Mouse (Mus musculus): ENCODE measurements around the gene H2afy2.

H2afy2 gene

DNA sequence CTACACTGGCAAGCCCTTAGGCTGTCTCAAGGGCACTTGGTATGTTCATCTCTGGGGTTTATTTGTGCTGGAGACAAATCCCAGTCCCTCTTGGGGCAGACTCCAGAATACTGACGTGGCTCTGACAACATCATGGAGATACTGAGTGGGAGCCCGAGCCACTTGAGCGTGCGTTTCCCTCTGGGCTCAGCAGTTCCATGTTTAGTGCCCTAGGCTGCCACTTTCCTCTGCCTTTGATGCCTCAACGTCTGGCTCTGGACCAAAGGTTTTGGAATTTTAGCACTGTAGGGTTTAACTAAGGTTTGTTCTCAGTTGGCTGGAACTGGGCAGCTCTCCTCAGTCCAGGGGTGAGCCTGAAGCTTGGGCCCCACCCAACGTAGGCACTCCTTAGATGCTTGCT lies 60.7 kb downstream of the H2afy2 start:
- in situ Hi-C loops (cut with MboI, MseI) = no loop called here

DNA sequence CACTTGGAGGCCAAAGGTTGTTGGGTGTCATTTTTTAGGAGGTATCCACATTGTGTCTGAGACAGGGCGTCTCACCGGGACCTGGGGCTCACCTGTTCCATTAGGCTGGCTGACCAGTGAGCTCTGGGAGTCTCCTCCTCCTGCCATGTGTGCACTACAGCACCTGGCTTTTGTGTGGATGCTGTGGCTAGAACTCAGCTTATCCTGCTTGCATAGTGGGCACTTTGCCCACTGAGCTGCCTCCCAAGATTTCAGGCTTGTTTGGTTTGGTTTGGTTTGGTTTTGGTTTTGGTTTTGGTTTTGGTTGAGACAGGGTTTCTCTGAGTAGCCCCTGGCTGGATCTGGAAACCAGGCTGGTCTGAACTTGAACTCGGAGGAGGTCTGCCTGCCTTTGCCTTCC lies 61.7 kb downstream of the H2afy2 start:
- in situ Hi-C loops (cut with MboI, MseI) = no loop called here

DNA sequence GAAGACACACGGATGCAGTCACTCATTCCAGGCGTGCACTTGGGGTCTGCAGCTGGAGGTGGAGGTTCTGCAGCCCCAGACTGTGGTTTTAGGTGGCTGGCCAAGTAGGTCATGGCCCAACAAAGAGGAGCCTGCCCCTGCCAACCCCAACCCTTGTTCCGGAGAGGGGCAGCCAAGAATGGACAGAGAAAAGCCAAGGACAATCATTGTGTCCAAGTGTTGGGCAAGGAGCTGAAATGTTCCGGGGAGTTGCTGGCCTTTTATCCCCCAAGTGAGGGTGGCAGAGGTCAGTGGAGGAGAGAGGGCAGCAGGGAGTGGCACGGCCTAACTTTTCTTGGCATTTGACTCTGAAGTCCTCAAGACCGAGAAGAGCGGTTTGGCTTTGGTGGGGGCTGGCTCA lies 63.6 kb downstream of the H2afy2 start:
- in situ Hi-C loops (cut with MboI, MseI) = no loop called here

DNA sequence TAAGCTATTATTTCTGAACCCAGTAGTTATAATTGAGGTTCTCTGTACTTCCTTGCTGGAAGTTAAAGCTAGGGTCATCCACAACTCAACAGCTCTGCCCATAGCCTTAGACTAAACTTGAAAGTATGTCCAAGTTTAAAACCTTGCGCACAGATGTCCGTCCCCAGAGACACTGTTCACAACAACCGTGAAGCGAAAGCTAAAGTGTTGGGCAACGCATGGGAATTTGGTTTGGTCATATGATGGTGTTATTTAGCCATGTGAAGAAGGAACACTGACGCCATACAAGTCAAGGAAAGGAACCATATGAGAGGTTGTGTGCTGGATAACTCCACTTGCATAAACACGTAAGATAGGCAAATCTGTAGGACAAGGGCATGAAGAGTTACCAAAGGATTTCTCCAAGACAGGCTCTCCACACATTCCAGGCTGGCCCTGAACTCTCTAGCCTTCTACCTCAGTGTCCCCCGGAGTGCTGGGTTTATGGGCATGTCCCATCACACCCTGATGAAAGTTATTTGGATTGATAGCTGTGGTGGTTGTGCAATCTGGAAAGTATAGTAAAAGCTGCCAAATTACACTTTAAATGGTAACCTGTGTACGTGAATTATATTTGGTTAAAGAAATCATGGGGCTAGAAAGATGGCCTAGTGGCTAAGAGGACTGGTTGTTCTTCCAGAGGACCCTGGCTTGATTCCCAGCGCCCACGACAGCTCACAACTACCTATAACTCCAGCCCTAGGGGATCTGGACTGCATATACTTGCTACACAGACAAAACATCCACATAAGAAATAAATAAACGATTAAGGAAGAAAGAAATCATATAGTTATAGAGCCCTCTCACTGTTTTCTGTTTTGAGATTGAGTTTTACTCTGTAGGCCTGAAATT lies 66.3 kb downstream of the H2afy2 start:
- in situ Hi-C loops (cut with MboI, MseI) = no loop called here

DNA sequence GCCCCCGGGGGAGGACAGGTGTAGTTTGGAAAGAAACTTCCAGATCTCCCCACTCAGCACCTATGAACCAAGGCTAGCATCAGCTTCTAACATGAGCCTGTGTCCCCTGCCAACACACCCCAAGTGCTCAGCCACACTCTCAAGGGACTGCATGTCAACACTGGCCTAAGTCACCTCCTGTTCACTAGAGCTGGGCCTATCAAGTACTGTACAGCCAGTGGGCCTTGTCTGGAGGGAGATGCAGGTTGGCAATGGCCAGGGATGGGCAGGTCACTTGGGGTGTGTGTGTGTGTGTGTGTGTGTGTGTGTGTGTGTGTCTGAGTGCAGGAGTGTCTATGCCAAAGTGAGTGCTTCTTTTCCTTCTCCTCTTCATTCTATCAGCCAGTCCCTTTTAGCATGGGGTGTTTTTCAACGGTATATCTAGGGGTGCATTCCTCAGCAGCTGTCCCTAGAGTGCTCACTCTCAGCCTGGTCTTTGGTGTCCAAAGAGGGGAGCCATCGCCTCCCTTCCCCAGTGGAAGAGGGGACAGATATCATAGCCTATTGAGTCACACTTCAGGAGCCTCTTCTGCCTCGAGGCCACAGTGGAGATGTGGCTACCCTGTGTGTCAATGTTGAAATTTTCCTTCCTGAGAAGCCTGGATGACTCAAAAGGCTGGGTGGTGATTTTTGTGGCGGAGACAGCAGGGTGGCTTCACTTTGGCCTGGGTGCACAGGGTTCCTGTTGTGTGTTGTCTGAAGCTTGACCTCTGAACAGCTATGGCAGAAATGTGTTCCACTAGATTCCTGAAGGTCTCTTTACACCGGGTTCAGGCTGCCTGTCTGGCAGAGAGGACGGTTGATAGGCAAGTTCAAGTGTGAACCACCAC lies 67.7 kb downstream of the H2afy2 start:
- in situ Hi-C loops (cut with MboI, MseI) = no loop called here

DNA sequence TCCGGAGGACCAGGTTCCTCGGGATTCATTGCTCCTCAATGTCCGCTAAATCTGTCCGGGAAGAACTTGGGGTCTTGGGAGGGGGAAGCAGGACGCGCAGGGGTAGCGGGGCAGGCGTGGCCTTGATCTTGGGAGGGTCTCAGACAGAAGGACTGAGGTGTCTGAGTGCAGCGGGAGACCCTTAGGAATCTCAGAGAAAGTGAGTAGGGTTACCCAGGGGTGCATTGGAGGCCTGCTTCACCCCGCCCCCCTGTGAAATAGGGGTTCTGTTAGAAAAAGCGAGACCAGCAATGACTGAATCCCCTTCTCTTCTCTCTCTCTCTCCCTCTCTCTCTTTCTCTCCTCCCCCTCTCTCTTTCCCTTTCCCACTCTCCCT lies 68.5 kb downstream of the H2afy2 start:
- in situ Hi-C loops (cut with MboI, MseI) = no loop called here

DNA sequence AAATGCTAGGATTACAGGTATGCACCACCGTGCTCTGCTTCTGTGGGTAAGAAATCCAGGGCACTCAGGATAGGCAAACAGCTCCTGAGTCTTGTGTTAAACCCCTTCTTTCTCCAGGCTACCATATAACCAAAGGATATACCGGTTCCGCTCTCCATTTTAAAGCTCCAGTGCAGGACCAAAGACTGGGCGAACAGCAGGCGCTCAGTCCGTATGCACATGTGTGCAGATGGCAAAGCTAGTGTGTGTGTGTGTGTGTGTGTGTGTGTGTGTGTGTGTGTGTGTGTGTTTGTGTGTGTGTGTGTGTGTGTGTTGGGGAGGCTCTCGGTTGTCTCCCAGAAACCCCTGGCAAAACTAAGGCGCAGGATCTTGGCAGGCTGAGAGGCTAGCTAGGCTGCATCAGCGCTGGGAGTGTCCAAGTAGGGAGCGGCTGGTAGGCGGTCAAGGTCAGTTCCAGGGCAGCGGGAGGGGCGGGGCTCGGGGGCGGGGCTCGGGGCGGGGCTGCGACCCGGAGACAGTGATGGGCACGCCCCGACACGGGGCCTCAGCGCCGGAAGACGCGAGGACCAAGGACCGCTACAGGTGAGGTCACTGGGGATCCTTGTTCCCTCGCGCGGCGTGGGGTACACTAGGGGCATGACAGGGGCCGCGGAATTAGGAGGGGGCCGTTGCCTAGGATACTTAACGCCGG lies 69.0 kb downstream of the H2afy2 start, which contains the start of gene Aifm2:
Aifm2 (plus strand) TSS at position 493 of the 691 bp plus-strand sequence.
- in situ Hi-C loops (cut with MboI, MseI) = no loop called here

DNA sequence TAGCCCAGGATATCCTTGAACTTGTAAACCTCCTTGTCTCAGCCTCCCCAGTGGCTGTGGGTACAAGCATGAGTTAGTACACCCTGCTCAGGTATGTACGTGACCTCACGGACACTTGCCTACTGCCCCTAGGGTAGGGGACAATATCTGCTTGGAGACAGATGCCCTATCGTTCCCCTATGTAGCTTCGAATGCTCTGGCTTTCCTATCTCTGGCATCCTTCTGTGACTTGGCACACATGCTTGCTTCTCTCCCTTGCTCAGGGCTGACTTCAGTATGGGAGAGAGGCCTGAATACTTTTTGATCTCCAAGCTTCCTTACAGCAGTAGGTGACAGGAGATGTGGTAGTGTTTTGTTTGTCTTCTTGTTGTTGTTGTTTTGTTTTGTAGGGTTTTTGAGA lies 69.8 kb downstream of the H2afy2 start:
- in situ Hi-C loops (cut with MboI, MseI) = no loop called here

DNA sequence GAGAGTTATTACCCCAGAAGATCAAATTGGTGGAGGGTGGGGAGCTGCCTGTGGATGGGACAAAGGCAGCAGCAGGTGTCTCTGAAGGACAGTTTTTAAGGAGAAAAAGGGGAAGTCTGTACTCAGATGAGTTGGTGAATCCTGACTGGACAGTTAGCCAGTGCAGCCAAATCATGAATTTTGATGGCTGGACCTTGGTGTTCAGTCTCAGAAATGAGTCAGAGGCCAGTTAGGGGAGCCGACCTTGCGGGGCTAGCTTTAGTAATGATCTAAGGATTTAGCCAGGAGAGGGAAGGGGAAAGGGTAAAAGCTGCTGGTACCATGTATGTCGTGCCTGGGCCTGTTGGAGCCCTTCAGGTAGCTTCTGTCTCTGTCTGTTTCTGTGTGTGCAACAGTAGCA lies 70.3 kb downstream of the H2afy2 start:
- in situ Hi-C loops (cut with MboI, MseI) = no loop called here

DNA sequence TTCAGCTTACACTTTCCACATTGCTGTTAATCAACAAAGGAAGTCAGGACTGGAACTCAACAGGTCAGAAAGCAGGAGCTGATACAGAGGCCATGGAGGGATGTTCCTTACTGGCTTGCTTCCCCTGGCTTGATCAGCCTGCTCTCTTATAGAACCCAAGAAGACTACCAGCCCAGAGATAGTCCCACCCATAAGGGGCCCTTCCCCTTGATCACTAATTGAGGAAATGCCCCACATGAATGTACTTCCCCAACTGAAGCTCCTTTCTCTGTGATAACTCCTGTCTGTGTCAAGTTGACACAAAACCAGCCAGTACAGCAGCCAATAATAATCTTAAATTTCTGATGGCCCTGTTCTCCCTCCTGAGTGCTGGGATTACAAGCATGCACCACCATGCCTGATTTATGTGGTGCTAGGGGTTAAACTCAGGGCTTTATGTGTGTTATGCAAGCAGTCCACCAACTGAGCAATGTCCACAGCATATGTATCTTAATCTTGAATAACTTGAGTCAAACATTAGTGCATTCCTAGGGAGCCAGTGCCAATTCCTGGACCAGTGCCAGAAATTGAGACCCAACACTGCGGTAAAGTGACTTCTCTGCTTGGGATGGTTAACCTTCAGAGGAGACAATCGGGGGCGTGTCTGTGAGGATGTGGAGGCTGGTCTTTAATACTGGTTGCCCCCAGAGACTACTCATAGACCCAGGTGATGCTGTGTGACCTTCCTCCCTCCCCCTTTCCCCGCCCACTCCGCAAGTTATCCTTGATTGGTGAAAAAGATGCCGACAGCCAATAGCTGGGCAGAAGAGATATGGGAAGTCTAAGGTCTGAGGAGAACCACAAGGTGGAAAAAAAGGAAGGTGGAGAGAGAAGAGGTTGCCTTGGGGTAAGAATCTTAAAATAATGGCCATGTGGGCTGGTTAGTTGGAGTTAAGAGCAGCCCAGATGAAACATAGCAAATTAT lies 77.3 kb downstream of the H2afy2 start:
- in situ Hi-C loops (cut with MboI, MseI) = no loop called here

DNA sequence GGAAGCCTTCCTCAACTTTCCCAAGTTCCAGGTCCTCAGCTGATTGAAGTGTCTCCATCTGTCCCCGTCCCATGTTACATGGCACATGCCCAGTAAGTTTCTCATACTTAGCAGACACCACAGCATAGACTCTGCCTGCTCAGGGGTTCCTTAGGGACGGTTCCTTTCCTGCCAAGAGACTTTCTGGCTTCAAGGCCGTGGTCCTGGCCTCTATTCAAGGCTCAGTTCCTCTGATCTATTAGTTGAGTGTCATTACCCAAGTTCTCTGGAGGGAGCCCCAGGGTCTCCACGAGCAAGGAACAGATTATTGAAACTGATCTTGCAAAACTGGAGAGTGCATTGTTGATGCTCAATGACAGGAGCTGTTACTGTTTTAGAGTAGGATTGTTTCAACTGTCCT lies 79.3 kb downstream of the H2afy2 start:
- in situ Hi-C loops (cut with MboI, MseI) = no loop called here

DNA sequence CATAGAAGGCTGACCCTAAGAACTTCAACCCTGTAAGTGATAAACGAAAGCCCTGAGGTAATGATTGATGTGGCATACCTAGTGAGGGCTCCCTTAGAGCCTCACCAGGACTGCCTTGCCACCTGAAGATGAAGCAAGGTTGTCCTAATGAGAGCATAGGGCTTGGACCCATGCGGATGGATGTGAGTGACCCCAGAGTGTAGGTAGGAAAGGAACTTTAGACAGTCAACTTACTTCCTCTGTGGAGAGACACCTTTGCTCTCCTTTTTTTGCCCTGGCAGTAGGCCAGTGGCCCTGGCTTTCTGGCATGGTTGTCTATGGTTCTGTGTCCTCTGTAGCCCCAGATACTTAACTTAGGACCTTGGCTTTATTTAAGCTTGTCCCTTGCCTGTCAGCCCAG lies 86.9 kb downstream of the H2afy2 start:
- in situ Hi-C loops (cut with MboI, MseI) = no loop called here

DNA sequence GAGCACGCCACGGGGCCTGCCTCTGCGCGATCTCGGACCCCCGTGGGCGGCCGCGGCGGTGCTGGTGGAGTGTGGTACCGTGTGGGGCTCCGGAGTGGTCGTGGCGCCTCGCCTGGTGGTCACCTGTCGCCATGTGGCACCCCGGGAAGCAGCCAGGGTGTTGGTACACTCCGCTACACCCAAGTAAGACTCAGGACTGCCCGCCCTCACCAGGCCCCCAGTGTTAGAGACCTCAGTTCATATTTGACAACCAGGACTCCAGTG lies 87.5 kb downstream of the H2afy2 start:
- in situ Hi-C loops (cut with MboI, MseI) = no loop called here

DNA sequence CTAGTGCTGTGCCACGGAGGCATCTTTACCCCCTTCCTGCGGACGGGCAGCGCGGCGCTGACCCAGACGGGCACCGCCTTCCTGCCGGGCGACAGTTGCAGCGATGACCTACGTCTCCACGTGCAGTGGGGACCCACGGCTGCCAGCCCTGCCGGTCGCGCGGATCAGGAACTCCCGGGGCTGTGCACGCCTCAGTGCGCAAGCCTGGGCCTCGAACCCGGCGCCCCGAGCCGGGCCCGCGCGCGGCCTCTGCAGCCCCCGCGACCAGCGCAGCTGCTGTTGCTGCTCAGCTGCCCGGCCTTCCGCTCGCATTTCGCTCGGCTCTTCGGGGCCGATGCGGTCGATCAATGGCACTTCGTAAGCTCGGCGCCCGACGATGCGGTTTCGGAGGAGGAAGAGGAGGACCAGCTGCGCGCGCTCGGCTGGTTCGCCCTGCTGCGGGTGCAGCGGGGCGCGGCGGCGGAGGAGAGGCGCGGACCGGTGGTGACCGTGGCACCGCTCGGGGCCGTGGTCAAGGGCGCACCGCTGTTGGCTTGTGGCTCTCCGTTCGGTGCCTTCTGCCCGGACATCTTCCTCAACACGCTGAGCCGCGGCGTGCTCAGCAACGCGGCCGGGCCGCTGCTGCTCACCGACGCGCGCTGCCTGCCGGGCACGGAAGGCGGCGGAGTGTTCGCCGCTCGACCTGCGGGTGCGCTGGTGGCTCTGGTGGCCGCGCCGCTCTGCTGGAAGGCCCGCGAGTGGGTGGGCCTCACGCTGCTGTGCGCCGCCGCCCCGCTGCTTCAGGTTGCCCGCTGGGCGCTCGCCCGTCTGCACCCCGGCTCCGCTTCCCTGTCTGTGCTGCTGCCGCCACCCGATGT lies 88.0 kb downstream of the H2afy2 start:
- in situ Hi-C loops (cut with MboI, MseI) = no loop called here

DNA sequence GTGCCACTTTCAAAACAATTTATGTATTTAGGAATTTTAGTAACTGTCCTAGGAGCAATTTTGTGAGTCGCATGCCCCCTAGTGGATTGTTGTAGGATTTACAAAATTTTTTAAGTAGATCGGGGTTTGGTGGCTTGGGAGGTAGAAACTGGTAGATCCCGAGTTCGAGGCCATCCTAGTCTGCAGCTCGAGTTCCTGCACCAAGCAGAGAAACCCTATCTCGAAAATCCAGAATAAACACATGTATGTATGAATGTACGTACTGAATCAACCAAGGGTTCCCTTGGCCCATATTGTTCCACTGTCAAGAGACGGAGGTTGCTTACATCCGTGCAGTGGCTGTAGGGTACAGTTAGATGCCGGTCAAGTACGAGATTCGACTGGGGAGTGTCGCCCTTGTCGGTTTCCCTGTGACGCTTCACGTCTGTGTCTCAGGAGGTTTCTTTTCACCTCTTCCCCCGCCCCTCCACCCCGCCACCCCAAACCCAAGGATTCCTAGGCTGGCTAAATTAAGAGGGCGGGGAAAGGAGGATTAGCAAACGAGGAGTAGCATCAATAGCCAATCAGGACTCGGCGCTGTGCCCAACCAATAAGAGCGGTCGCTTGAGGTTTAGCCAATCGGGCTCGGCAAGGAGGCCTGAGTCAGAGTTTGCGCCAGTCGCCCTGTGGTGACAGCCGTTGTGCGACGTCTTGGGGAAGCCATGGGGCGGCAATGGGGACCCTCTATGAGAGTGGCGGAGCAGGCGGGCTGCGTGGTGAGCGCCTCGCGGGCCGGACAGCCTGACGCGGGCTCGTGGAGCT lies 88.9 kb downstream of the H2afy2 start, which contains the start of gene Tysnd1:
Tysnd1 (plus strand) TSS at position 645 of the 801 bp plus-strand sequence.
- in situ Hi-C loops (cut with MboI, MseI) = no loop called here

DNA sequence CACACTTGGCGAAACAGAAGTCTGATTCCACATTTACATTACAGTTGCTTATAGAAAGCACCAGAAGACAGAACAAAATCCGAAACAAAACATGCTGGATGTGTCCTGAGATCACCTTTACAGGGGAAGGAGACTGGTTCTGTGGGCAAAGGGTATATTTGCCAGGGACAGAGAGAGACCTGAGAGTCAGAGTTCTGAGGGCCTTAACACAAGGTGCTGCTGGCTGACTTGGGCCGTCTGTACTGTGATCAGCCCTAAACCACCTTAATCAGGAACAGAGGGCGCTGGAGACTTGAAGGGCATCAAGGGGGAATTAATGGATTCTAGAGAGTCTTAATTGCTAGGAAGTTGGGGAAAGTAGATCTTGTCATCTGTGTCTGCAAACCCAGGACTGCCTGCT lies 90.4 kb downstream of the H2afy2 start:
- in situ Hi-C loops (cut with MboI, MseI) = no loop called here

DNA sequence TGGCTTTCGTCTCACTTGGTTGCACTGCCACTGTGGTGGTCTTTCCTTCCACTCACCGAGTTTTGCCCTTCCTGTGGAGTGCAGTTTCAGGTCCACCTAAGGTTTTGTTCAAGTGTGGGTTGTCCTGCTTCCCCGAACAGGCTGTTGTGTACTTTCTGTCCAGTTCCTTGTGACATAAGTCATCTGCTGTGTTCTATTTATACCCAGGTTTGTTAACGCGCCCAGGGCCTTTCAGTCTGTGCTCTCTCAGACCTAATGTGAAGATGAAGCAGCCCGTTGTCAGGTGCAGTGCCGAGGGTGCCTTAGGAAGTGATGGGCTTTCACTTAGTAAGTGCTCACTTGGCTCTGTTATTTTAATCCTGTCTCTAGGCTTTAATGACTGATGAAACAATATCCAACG lies 94.5 kb downstream of the H2afy2 start:
- in situ Hi-C loops (cut with MboI, MseI) = no loop called here
